Mouse (Mus musculus): ENCODE measurements around the gene Olfr320. TPM values are rescaled to one million over a fixed set of nuclear protein-coding genes. Genes with fewer than 3 reads are reported as not detected.
"Not testable (repeated sequence)": the region's sequence is repeated elsewhere in the genome, so short reads cannot be mapped to it uniquely, and the experiment has no call there.

Gene Olfr320
- polyA plus RNA-seq, 1 experiment: not detected

DNA sequence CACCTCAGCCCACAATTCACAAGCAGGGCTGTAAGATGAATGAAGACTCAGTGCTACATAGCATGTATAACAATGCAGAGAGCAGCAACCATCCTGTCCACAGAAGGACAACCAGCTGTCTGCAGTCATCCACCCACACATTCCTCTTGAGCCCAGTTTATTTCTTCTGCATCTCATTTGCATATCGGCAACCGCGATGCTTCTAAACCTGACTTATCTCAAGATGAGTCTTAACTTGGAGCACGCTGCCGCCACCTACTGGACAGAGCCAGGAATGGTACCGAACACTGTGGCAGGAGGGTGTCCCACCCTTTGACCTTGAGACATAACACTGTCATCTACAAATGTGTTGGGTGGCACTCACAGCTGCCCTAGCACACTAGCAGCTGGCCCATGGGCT, 37.5 kb upstream of the Olfr320 start:
- no peaks in the 10 kb centered on the region for H3K4me1 ChIP-seq (ENCODE audit: control insufficient read depth, insufficient read depth, low read length)
- no peak overlapping the region for H3K27ac ChIP-seq (ENCODE audit: insufficient read depth, low read length)
- no peak for DNase-seq
- TF ChIP-seq CTCF (IDR thresholded peaks at IDR 0.05; ENCODE audit: borderline replicate concordance, insufficient read depth, low read depth, low read length) (peak; percentile 60; the same call in 1 of the 2 replicates), POLR2A (IDR thresholded peaks at IDR 0.05; ENCODE audit: borderline replicate concordance, insufficient read depth, low read length) (no peak)
- H3K27me3 ChIP-seq (ENCODE audit: control insufficient read depth, insufficient read depth, low read length): no peaks in the 10 kb centered on the region; the same call in 1 of the 2 replicates
- 28% methylated on average over 6 of the region's 6 CpGs for WGBS
- no peak overlapping the region for H3K4me3 ChIP-seq (replicated peaks; ENCODE audit: insufficient read depth, low read depth, low read length)

DNA sequence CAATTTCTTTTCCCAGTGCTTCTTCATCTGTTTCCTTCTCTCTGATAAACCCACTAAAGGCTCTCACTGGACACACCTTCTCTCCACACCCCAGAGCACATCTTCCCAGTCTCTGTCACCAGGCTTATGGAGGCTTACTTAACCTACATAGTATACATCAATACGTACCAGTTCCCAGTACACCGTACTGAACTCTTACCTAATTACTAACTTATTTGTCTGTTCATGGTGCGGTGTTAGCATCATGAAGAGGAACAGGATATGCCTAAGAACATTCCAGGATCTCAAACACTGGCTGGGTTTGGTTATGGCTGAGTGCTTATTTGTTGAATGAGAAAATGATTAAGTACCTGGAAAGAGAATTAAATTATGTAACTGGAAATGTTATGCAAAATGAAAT, 25.7 kb upstream of the Olfr320 start:
- Histone ChIP-seq H3K27ac (ENCODE audit: insufficient read depth, low read length) (no peak overlapping the region), H3K27me3 (ENCODE audit: control insufficient read depth, insufficient read depth, low read length) (no peaks in the 10 kb centered on the region; the same call in 1 of the 2 replicates), H3K4me1 (ENCODE audit: control insufficient read depth, insufficient read depth, low read length) (no peaks in the 10 kb centered on the region), H3K4me3 (replicated peaks; ENCODE audit: insufficient read depth, low read depth, low read length) (no peak overlapping the region)
- TF ChIP-seq POLR2A (IDR thresholded peaks at IDR 0.05; ENCODE audit: borderline replicate concordance, insufficient read depth, low read length) (no peak), CTCF (IDR thresholded peaks at IDR 0.05; ENCODE audit: borderline replicate concordance, insufficient read depth, low read depth, low read length) (no peak)
- DNase-seq: no peak
- 86% methylated on average over 3 of the region's 3 CpGs for WGBS

- H3K27me3 ChIP-seq (ENCODE audit: control insufficient read depth, insufficient read depth, low read length): no peaks in the 10 kb centered on the region
- no peak for TF ChIP-seq POLR2A (IDR thresholded peaks at IDR 0.05; ENCODE audit: borderline replicate concordance, insufficient read depth, low read length)
- no peak for TF ChIP-seq CTCF (IDR thresholded peaks at IDR 0.05; ENCODE audit: borderline replicate concordance, insufficient read depth, low read depth, low read length)
- no peaks in the 10 kb centered on the region for H3K4me1 ChIP-seq (ENCODE audit: control insufficient read depth, insufficient read depth, low read length)
- no peak for DNase-seq
- 84% methylated on average over 4 of the region's 4 CpGs for WGBS
- no peak within 1 kb of the TSS for H3K27ac ChIP-seq (ENCODE audit: insufficient read depth, low read length)
- H3K4me3 ChIP-seq (replicated peaks; ENCODE audit: insufficient read depth, low read depth, low read length): no peak within 1 kb of the TSS
Observed at GRCm38 (mm10) chr11:58658596-58658995, 22.3 kb upstream of the Olfr320 start, which contains the start of gene Olfr322. Gene Olfr322, plus strand, starts transcription at chr11:58658782.

DNA sequence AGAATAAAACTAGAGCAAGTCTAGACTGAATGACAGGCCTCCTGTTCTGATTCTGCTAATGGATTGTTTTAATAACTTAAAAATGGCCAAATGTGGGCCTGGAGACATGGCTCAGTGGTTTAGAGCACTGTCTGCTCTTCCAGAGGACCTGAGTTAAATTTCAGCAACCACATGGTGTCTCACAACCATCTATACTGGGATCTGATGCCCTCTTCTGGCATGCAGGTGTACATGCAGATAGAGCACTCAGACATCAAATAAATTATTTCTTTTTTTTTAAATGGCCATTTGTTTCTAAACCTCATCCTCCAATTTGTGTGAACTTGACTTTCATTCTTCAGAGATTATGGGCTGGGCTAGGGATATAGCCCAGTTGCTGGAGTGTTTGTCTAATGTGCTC, 11.6 kb upstream of the Olfr320 start:
- Histone ChIP-seq H3K27me3 (ENCODE audit: control insufficient read depth, insufficient read depth, low read length) (no peaks in the 10 kb centered on the region), H3K4me3 (replicated peaks; ENCODE audit: insufficient read depth, low read depth, low read length) (no peak overlapping the region), H3K4me1 (ENCODE audit: control insufficient read depth, insufficient read depth, low read length) (no peaks in the 10 kb centered on the region), H3K27ac (ENCODE audit: insufficient read depth, low read length) (no peak overlapping the region)
- no peak for TF ChIP-seq POLR2A (IDR thresholded peaks at IDR 0.05; ENCODE audit: borderline replicate concordance, insufficient read depth, low read length)
- TF ChIP-seq CTCF (IDR thresholded peaks at IDR 0.05; ENCODE audit: borderline replicate concordance, insufficient read depth, low read depth, low read length): no peak
- DNase-seq: no peak

- Histone ChIP-seq H3K27ac (ENCODE audit: insufficient read depth, low read length) (no peak overlapping the region), H3K4me3 (replicated peaks; ENCODE audit: insufficient read depth, low read depth, low read length) (no peak overlapping the region), H3K27me3 (ENCODE audit: control insufficient read depth, insufficient read depth, low read length) (no peaks in the 10 kb centered on the region), H3K4me1 (ENCODE audit: control insufficient read depth, insufficient read depth, low read length) (no peaks in the 10 kb centered on the region)
- 55% methylated on average over 4 of the region's 4 CpGs for WGBS
- TF ChIP-seq CTCF (IDR thresholded peaks at IDR 0.05; ENCODE audit: borderline replicate concordance, insufficient read depth, low read depth, low read length) (no peak), POLR2A (IDR thresholded peaks at IDR 0.05; ENCODE audit: borderline replicate concordance, insufficient read depth, low read length) (no peak)
- DNase-seq: no peak
Observed at GRCm38 (mm10) chr11:58671825-58672224, 9.1 kb upstream of the Olfr320 start.

DNA sequence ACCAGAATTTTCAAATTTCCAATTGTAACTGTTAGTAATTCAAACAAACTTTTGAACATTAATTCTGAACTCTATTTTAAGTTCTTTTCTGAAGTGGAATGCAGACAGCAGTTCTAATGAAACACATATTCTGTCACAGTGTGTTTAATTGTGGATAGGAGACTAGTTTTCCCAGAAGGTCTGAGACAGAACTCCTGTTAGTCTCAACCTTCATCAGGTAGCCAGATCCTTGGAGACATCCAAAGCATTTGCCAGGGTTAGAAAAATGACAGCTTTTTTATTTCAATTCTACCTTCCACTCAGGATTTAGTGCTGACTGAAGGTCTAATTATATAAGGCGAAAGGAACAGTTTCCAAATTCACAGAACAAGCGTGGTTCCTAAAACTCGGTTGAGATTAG, 18.0 kb downstream of the Olfr320 start, which contains the start of gene Olfr319:
TSS of gene Olfr319 (plus strand) at position 301 of the 400 bp plus-strand sequence.
- no peak for TF ChIP-seq POLR2A (IDR thresholded peaks at IDR 0.05; ENCODE audit: borderline replicate concordance, insufficient read depth, low read length)
- TF ChIP-seq CTCF (IDR thresholded peaks at IDR 0.05; ENCODE audit: borderline replicate concordance, insufficient read depth, low read depth, low read length): no peak
- Histone ChIP-seq H3K4me1 (ENCODE audit: control insufficient read depth, insufficient read depth, low read length) (no peaks in the 10 kb centered on the region), H3K27ac (ENCODE audit: insufficient read depth, low read length) (no peak within 1 kb of the TSS), H3K4me3 (replicated peaks; ENCODE audit: insufficient read depth, low read depth, low read length) (no peak within 1 kb of the TSS), H3K27me3 (ENCODE audit: control insufficient read depth, insufficient read depth, low read length) (no peaks in the 10 kb centered on the region)
- DNase-seq: no peak
- 74% methylated on average over 3 of the region's 3 CpGs for WGBS

DNA sequence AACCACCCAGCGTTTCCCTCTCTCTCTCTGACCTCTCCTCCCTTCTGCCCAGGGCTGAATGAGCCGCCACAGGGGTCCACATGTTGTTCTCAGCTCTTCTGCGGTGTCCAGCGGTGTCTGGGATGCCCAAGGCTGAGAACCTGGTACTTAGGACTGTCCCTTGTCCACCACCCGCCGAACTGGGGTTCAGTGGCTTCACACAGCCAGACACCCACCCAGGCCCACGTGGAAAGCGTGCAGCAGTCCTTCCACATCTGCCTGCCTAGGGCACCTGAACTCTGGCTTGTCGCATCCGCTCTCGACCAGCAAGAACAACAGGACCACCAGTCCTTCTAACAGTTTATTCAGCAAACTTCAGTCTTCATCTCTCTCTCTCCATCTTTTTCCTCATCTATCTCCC, 28.2 kb downstream of the Olfr320 start:
- Histone ChIP-seq H3K27me3 (ENCODE audit: control insufficient read depth, insufficient read depth, low read length) (no peaks in the 10 kb centered on the region; the same call in 1 of the 2 replicates), H3K27ac (ENCODE audit: insufficient read depth, low read length) (no peak overlapping the region), H3K4me1 (ENCODE audit: control insufficient read depth, insufficient read depth, low read length) (no peaks in the 10 kb centered on the region), H3K4me3 (replicated peaks; ENCODE audit: insufficient read depth, low read depth, low read length) (no peak overlapping the region)
- DNase-seq: no peak
- 75% methylated on average over 11 of the region's 11 CpGs for WGBS
- TF ChIP-seq POLR2A (IDR thresholded peaks at IDR 0.05; ENCODE audit: borderline replicate concordance, insufficient read depth, low read length) (no peak), CTCF (IDR thresholded peaks at IDR 0.05; ENCODE audit: borderline replicate concordance, insufficient read depth, low read depth, low read length) (no peak)

DNA sequence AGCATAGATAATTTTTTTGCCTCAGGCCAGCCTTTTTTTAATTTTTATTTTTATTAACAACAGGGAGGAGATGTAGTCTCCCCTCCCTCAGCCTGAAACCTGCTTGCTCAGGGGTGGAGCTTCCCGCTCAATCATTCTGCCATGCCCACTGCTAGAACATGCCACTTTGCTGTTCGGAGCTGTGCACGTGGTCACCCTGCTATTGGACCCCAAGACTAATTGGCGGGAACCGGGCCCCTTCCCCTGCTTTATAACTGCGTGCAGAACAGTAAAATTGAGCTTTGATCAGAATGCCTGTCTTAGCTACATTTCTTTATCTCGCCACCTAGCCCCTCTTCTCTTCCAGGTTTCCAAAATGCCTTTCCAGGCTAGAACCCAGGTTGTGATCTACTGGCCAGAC, 36.8 kb downstream of the Olfr320 start:
- not testable (repeated sequence) for DNase-seq; H3K4me3 ChIP-seq (replicated peaks; ENCODE audit: insufficient read depth, low read depth, low read length); H3K27me3 ChIP-seq (ENCODE audit: control insufficient read depth, insufficient read depth, low read length); H3K4me1 ChIP-seq (ENCODE audit: control insufficient read depth, insufficient read depth, low read length); H3K27ac ChIP-seq (ENCODE audit: insufficient read depth, low read length)
- WGBS: 91% methylated on average over 7 of the region's 7 CpGs
